Mouse (Mus musculus) liver, embryonic 12.5 days (tissue): Measurements from ENCODE around the gene Cdip1. TPM values are rescaled to one million over a fixed set of nuclear protein-coding genes. Genes with fewer than 3 reads are reported as not detected.
A peak's percentile ranks its signal among the peaks of the same experiment; 100 is the strongest.

Experiments used
- ATAC-seq: fragments of 200-750 bp; cut with Nextera tagmentation; 2 replicates; pipeline ENCODE4 v1.8.0; 2017; ENCODE audit warnings: moderate number of reproducible peaks, mild to moderate bottlenecking, moderate library complexity
- H3K27ac ChIP-seq: fragments of 300-500 bp; sonication (generic); 2 replicates; pipeline ENCODE4 v1.5.1; 2016; ENCODE audit warnings: mild to moderate bottlenecking
- H3K27me3 ChIP-seq: fragments of 300-500 bp; sonication (generic); replicated peaks from 2 replicates; pipeline ENCODE4 v1.6.1; 2016; ENCODE audit warnings: mild to moderate bottlenecking, moderate library complexity
- H3K36me3 ChIP-seq: fragments of 300-500 bp; sonication (generic); 2 replicates; pipeline ENCODE4 v1.6.1; 2016; ENCODE audit warnings: mild to moderate bottlenecking, moderate library complexity
- H3K4me1 ChIP-seq: fragments of 300-500 bp; sonication (generic); 2 replicates; pipeline ENCODE4 v1.6.1; 2016
- H3K4me2 ChIP-seq: fragments of 300-500 bp; sonication (generic); 2 replicates; pipeline ENCODE4 v1.6.1; 2016; ENCODE audit warnings: mild to moderate bottlenecking, moderate library complexity
- H3K4me3 ChIP-seq: fragments of 300-500 bp; sonication (generic); 2 replicates; pipeline ENCODE4 v1.5.1; 2016; ENCODE audit warnings: mild to moderate bottlenecking, moderate library complexity
- H3K9ac ChIP-seq: fragments of 300-500 bp; sonication (generic); 2 replicates; pipeline ENCODE4 v1.6.1; 2016; ENCODE audit warnings: mild to moderate bottlenecking, moderate library complexity
- H3K9me3 ChIP-seq: fragments of 300-500 bp; sonication (generic); replicated peaks from 2 replicates; pipeline ENCODE4 v1.6.1; 2016; ENCODE audit warnings: mild to moderate bottlenecking, moderate library complexity
- WGBS: fragments of 180-500 bp; shearing (Covaris S2); methylation state at CpG from one replicate; pipeline ENCODE4 v1.1.7; 2016; ENCODE audit not compliant: insufficient replicate concordance; 5-methylcytosine and 5-hydroxymethylcytosine counted together
- polyA plus RNA-seq: library from polyadenylated mRNA; unstranded; fragments of >200 nt; fragmentation: Nextera tagmentation; extraction: Ambion mirVana; gene quantifications from 2 replicates; pipeline ENCODE4 v1.2.1, GENCODE M21; 2016

Gene Cdip1
- polyA plus RNA-seq, 1 experiment from 2014 or later, result 25.7 TPM

GRCm38 (mm10) chr16:4791332-4791731 lies 1.2 kb upstream of the Cdip1 start:
- Histone ChIP-seq H3K27ac (no peak overlapping the region), H3K36me3 (peaks cover 3% of the 10 kb centered on the region; the same call in 1 of the 2 replicates), H3K4me3 (no peak overlapping the region), H3K9me3 (no peaks in the 10 kb centered on the region), H3K27me3 (no peaks in the 10 kb centered on the region), H3K4me1 (peaks cover 18% of the 10 kb centered on the region), H3K4me2 (no peak overlapping the region), H3K9ac (no peak overlapping the region)
- ATAC-seq, result no peak
- WGBS, result 55% methylated on average over 2 of the region's 2 CpGs

DNA sequence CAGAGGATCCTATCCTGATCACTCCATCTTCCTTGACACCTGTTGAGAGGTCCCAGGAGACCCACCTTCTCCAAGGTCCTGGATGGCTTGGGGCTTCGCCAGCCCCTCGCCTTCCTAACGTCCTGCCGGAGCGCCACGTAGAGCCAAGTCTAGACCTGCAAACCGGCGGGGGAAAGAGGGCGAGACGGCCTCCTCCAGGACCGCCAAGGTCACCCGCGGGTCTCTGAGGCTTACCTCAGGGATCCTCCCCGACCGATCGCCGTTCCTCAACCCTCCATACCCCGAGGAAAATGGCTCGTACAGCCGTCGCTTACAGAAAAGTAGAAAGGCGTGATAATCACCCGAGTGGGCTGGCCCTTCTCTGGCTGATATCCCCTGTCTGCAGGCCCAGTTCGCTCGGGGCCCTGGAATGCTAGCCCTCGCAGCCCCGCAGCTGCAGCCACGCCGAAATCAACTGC lies 752 bp downstream of the Cdip1 start:
- 0% methylated on average over 29 of the region's 29 CpGs for WGBS

GRCm38 (mm10) chr16:4788176-4788575 lies 1.9 kb downstream of the Cdip1 start:
- Histone ChIP-seq H3K4me3 (no peak overlapping the region), H3K27me3 (no peaks in the 10 kb centered on the region), H3K4me1 (peaks cover 18% of the 10 kb centered on the region), H3K9ac (no peak overlapping the region), H3K9me3 (no peaks in the 10 kb centered on the region), H3K4me2 (no peak overlapping the region), H3K36me3 (peaks cover 3% of the 10 kb centered on the region; the same call in 1 of the 2 replicates), H3K27ac (no peak overlapping the region)
- ATAC-seq, result no peak

More for the DNA sequence above, 752 bp downstream of the Cdip1 start:
- peak overlapping the region; percentile 75 for H3K9ac ChIP-seq
- peak overlapping the region; percentile 77 for H3K4me3 ChIP-seq
- peaks cover 3% of the 10 kb centered on the region; the same call in 1 of the 2 replicates for H3K36me3 ChIP-seq
- H3K27me3 ChIP-seq, result no peaks in the 10 kb centered on the region
- H3K27ac ChIP-seq, result peak overlapping the region; percentile 85
- peak; percentile 48 for ATAC-seq
- H3K4me2 ChIP-seq, result peak overlapping the region; percentile 90
- H3K9me3 ChIP-seq, result no peaks in the 10 kb centered on the region
- peaks cover 18% of the 10 kb centered on the region for H3K4me1 ChIP-seq

DNA sequence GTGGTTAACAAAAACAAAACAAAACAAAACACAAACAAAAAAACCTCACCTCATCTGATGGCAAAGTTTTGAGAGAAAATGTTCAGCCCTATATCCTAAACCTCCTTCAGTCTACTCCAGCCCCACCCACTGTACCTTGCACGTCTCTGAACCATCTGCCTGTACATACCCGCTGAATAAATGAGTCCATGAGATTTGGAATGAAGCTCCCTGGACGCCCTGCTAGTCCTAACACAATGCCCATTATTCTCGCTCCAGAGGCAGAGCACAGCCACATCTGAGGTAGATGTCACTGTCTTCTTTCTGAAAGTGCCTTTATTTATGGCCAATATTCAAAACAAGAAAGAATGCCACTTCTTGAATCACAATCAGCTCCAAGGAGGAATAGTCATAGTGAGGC lies 4.4 kb downstream of the Cdip1 start:
- H3K27ac ChIP-seq, result no peak overlapping the region
- H3K36me3 ChIP-seq, result peaks cover 3% of the 10 kb centered on the region; the same call in 1 of the 2 replicates
- no peaks in the 10 kb centered on the region for H3K9me3 ChIP-seq
- H3K4me2 ChIP-seq, result no peak overlapping the region
- H3K9ac ChIP-seq, result no peak overlapping the region
- no peaks in the 10 kb centered on the region for H3K27me3 ChIP-seq
- no peak overlapping the region for H3K4me3 ChIP-seq
- H3K4me1 ChIP-seq, result peaks cover 18% of the 10 kb centered on the region
- no peak for ATAC-seq
- 66% methylated on average over 4 of the region's 4 CpGs for WGBS

DNA sequence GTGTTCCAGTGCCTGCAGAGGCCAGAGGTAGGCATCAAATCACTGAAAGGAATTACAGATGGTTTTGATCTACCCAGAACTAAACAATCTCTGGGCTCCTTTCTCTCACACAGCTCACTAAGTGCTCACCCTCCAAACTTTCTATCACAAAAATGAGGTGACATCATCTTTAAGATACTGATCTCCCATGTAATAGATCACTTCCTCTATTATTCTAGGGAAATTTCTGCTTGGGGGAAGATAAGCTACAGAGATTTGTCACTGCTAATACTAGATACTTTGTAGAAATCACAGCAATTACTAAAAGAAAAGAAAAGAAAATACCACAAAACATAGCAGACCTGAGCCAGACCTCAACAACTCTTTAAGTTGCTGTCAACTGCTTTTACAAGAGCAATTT lies 7.6 kb downstream of the Cdip1 start:
- Histone ChIP-seq H3K27me3 (no peaks in the 10 kb centered on the region), H3K36me3 (peaks cover 7% of the 10 kb centered on the region; the same call in 1 of the 2 replicates), H3K9me3 (no peaks in the 10 kb centered on the region), H3K9ac (no peak overlapping the region), H3K4me3 (no peak overlapping the region), H3K4me2 (no peak overlapping the region), H3K4me1 (peaks cover 9% of the 10 kb centered on the region), H3K27ac (no peak overlapping the region)
- ATAC-seq, result no peak

- no peak overlapping the region for H3K9ac ChIP-seq
- H3K9me3 ChIP-seq, result no peaks in the 10 kb centered on the region
- no peak for ATAC-seq
- no peaks in the 10 kb centered on the region for H3K27me3 ChIP-seq
- H3K4me1 ChIP-seq, result peaks cover 15% of the 10 kb centered on the region
- no peak overlapping the region for H3K27ac ChIP-seq
- no peak overlapping the region for H3K4me3 ChIP-seq
- 74% methylated on average over 5 of the region's 5 CpGs for WGBS
- H3K4me2 ChIP-seq, result no peak overlapping the region
- peaks cover 5% of the 10 kb centered on the region; the same call in 1 of the 2 replicates for H3K36me3 ChIP-seq
Measured at GRCm38 (mm10) chr16:4781524-4782196, 8.4 kb downstream of the Cdip1 start.

DNA sequence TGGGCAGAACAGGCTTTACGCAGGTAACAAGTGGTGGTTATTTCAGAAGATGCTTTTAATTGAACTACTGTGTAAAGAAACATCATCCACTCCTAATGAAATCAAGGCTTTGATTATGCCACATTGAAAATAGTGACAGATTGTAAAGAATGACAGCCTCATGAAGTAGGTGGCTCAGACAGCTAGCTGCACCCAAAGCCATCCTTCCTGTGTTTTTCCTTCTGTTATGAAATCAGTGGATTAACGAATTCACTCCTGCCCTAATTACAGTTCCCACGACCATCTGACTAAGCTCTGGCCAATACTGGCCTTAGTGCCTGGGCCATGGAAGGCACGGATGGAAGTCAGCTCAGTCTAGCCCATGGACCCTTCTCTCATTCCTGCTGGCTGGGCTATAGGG lies 11.2 kb downstream of the Cdip1 start:
- no peak overlapping the region for H3K4me2 ChIP-seq
- H3K9ac ChIP-seq, result no peak overlapping the region
- 77% methylated on average over 4 of the region's 4 CpGs for WGBS
- H3K4me1 ChIP-seq, result peaks cover 15% of the 10 kb centered on the region
- H3K9me3 ChIP-seq, result no peaks in the 10 kb centered on the region
- H3K4me3 ChIP-seq, result no peak overlapping the region
- peaks cover 5% of the 10 kb centered on the region; the same call in 1 of the 2 replicates for H3K36me3 ChIP-seq
- ATAC-seq, result no peak
- H3K27me3 ChIP-seq, result no peaks in the 10 kb centered on the region
- no peak overlapping the region for H3K27ac ChIP-seq

DNA sequence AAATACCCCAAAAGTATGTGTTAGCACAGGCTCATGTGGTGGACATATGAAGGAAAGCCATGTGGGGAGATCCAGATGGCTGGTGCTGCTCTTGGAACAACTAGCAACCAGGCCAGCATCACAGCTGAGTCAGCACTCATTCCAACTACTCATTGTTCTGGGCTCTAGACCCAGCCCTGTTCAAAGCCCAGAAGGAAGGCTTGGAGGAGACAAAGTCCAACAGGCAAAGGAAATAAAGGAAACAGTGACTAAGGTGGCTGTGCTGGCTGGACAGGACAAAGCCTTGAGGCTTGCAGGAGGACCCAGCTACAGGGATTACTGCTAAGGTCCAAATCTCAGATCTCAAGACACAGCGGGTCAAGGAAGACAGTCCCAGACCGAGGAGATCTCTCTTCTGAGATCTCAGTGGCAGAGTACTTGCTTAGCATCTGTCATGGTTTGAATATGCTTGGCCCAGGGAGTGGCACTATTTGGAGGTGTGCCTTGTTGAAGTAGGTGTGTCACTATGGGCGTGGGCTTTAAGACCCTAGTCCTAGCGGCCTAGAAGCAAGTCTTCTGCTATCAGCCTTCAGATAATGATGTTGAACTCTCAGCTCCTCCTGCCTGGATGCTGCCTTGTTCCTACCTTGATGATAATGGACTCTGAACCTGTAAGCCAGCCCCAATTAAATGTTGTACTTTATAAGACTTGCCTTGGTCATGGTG lies 12.0 kb downstream of the Cdip1 start:
- H3K4me2 ChIP-seq, result no peak overlapping the region
- H3K4me1 ChIP-seq, result peaks cover 22% of the 10 kb centered on the region
- no peak overlapping the region for H3K27ac ChIP-seq
- H3K36me3 ChIP-seq, result peaks cover 5% of the 10 kb centered on the region; the same call in 1 of the 2 replicates
- H3K4me3 ChIP-seq, result no peak overlapping the region
- no peaks in the 10 kb centered on the region for H3K9me3 ChIP-seq
- no peak for ATAC-seq
- H3K9ac ChIP-seq, result no peak overlapping the region
- 63% methylated on average over 4 of the region's 4 CpGs for WGBS
- no peaks in the 10 kb centered on the region for H3K27me3 ChIP-seq

- 0 out of 2 replicates have a peak, but pooled peaks have one; percentile 27 for ATAC-seq
- Histone ChIP-seq H3K4me1 (peaks cover 23% of the 10 kb centered on the region), H3K27me3 (no peaks in the 10 kb centered on the region), H3K36me3 (peaks cover 5% of the 10 kb centered on the region; the same call in 1 of the 2 replicates), H3K4me2 (no peak overlapping the region), H3K27ac (no peak overlapping the region), H3K4me3 (no peak overlapping the region), H3K9ac (no peak overlapping the region), H3K9me3 (no peaks in the 10 kb centered on the region)
- 78% methylated on average over 3 of the region's 3 CpGs for WGBS
Measured at GRCm38 (mm10) chr16:4777171-4777904, 12.8 kb downstream of the Cdip1 start.

DNA sequence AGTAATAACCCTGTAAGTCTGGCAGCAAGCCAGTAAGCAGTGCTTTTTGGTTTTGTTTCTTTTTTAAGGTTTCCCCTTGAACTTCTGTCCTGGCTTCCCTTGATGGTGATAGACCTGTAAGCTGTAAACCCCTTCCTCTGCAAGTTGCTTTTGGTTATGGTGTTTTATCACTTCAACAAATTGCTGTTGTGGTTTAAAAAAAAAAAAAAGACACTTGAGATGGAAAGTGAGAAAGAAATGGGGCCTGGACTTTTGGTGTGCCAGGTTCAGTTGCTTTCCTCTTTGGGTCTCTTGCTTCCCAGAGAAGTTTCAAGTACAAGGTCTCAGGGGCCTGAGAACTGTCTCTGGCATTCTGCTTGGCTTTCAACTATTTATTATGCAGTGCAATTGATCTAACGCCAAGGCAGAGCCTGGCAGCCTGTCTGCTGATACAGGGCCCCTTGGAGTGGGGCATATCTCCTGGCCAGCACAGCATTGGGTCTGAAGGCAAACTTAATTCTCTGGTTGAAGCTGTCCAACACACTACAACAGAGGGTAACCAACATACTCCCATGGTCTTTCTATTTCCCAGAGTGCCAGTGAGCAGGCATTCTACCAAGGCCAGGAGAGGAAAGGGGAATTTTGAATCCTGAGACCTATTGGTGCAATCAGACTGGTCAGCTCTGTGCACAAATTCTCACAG lies 16.7 kb downstream of the Cdip1 start:
- Histone ChIP-seq H3K4me2 (no peak overlapping the region), H3K4me3 (no peak overlapping the region), H3K27me3 (no peaks in the 10 kb centered on the region), H3K9ac (no peak overlapping the region), H3K9me3 (no peaks in the 10 kb centered on the region), H3K27ac (no peak overlapping the region), H3K4me1 (peaks cover 23% of the 10 kb centered on the region), H3K36me3 (peaks cover 33% of the 10 kb centered on the region)
- 39% methylated on average over 1 of the region's 1 CpGs for WGBS
- no peak for ATAC-seq

GRCm38 (mm10) chr16:4768719-4769118 lies 21.4 kb downstream of the Cdip1 start:
- Histone ChIP-seq H3K9ac (no peak overlapping the region), H3K4me2 (no peak overlapping the region), H3K36me3 (peaks cover 75% of the 10 kb centered on the region), H3K27ac (no peak overlapping the region), H3K4me3 (no peak overlapping the region), H3K4me1 (peaks cover 7% of the 10 kb centered on the region), H3K27me3 (no peaks in the 10 kb centered on the region), H3K9me3 (no peaks in the 10 kb centered on the region)
- 74% methylated on average over 5 of the region's 5 CpGs for WGBS
- ATAC-seq, result 0 out of 2 replicates have a peak, but pooled peaks have one; percentile 35
